Mouse (Mus musculus) retina, embryonic 14.5 days (tissue): ENCODE results near the gene Snx30.

Source experiments
- DNase-seq: peaks from one replicate; pipeline ENCODE4 v3.0.0-alpha.2; 2015; ENCODE audit warnings: low spot score

The Snx30 gene

GRCm38 (mm10) chr4:59824860-59825259 is 19.2 kb downstream of the Snx30 start:
- DNase-seq = no peak

- DNase-seq = no peak
Measured at GRCm38 (mm10) chr4:59825634-59826033, 20.0 kb downstream of the Snx30 start.

GRCm38 (mm10) chr4:59826381-59826780 is 20.7 kb downstream of the Snx30 start:
- DNase-seq = no peak

- DNase-seq = no peak
Measured at GRCm38 (mm10) chr4:59829072-59829471, 23.4 kb downstream of the Snx30 start.

GRCm38 (mm10) chr4:59831038-59831437 is 25.4 kb downstream of the Snx30 start:
- no peak for DNase-seq

GRCm38 (mm10) chr4:59832810-59833209 is 27.2 kb downstream of the Snx30 start:
- DNase-seq = no peak

GRCm38 (mm10) chr4:59837659-59838058 is 32.0 kb downstream of the Snx30 start:
- DNase-seq = no peak

GRCm38 (mm10) chr4:59844460-59845244 is 39.0 kb downstream of the Snx30 start:
- DNase-seq = no peak

- DNase-seq = no peak
Measured at GRCm38 (mm10) chr4:59845245-59845637, 39.6 kb downstream of the Snx30 start.

- DNase-seq = no peak
Measured at GRCm38 (mm10) chr4:59847447-59847846, 41.8 kb downstream of the Snx30 start.

GRCm38 (mm10) chr4:59850181-59850580 is 44.5 kb downstream of the Snx30 start:
- DNase-seq = peak; percentile 89

GRCm38 (mm10) chr4:59850886-59851623 is 45.4 kb downstream of the Snx30 start:
- DNase-seq = no peak

GRCm38 (mm10) chr4:59853155-59853554 is 47.5 kb downstream of the Snx30 start:
- no peak for DNase-seq

- no peak for DNase-seq
Measured at GRCm38 (mm10) chr4:59859693-59860425, 54.2 kb downstream of the Snx30 start.

- DNase-seq = no peak
Measured at GRCm38 (mm10) chr4:59860431-59860830, 54.8 kb downstream of the Snx30 start.

- no peak for DNase-seq
Measured at GRCm38 (mm10) chr4:59861871-59862270, 56.2 kb downstream of the Snx30 start.

GRCm38 (mm10) chr4:59862335-59862734 is 56.7 kb downstream of the Snx30 start:
- DNase-seq = no peak

GRCm38 (mm10) chr4:59863869-59864268 is 58.2 kb downstream of the Snx30 start:
- DNase-seq = no peak

- DNase-seq = no peak
Measured at GRCm38 (mm10) chr4:59868086-59868485, 62.4 kb downstream of the Snx30 start.

GRCm38 (mm10) chr4:59869488-59870057 is 63.9 kb downstream of the Snx30 start:
- DNase-seq = no peak

GRCm38 (mm10) chr4:59870433-59870832 is 64.8 kb downstream of the Snx30 start:
- no peak for DNase-seq

- peak; percentile 93 for DNase-seq
Measured at GRCm38 (mm10) chr4:59870859-59871591, 65.4 kb downstream of the Snx30 start.
